Mouse (Mus musculus) megakaryocyte, embryonic 14.5 days (primary cell): ENCODE measurements around the gene Gpr34.

Experiments used
- FLI1 ChIP-seq: IDR thresholded peaks from 2 replicates; pipeline ENCODE4 v1.6.1; 2012; ENCODE audit warnings: low read length, inconsistent platforms, mixed read lengths
- GATA1 ChIP-seq: IDR thresholded peaks from 3 replicates; pipeline ENCODE4 v1.6.1; 2012; ENCODE audit warnings: mixed read lengths, low read length, inconsistent platforms, borderline replicate concordance

DNA sequence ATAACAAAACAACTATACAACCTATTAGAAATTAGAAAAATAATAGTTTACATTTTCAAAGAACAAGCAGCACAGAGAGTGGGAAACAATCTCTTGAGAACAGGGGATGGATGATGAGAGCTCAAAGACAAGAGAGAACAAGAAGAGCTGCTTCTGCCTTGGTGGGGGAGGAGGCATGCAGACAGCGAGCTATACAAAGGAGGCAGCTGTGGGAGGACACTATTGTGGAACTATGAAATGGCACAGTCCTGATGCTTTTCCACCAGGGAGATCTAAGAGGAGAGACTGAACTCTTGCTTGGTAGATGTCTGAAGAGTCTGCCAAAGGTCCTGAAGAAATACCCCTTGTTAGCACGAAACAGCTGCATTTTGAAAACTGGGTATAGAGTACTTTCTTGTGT lies 56.5 kb downstream of the Gpr34 start:
- TF ChIP-seq GATA1 (no peak), FLI1 (no peak)
